Mouse (Mus musculus): ENCODE measurements around the gene Pepd. TPM values are rescaled to one million over a fixed set of nuclear protein-coding genes. Genes with fewer than 3 reads are reported as not detected.

Pepd gene
- 48.8 and 49.4 TPM in 2 replicates for polyA plus RNA-seq (2014; fragmentation: Nextera tagmentation; extraction: Ambion mirVana)

- Histone ChIP-seq H3K9ac (ENCODE audit: low read length) (peak within 1 kb of the TSS; percentile 77), H3K4me3 (ENCODE audit: control insufficient read depth in 1 of 2, insufficient read depth in 1 of 2, low read depth in 1 of 2, low read length in 2 of 2) (peak within 1 kb of the TSS; percentile 62 to 72), H3K4me1 (ENCODE audit: control insufficient read depth in 2 of 2, insufficient read depth in 2 of 2, low read length in 2 of 2) (peaks cover 0 to 5% of the 10 kb centered on the region in 2 experiments; a peak in 2 of 4 replicates), H3K36me3 (ENCODE audit: control insufficient read depth, insufficient read depth, low read length) (no peaks in the 10 kb centered on the region), H3K9me3 (ENCODE audit: control insufficient read depth, low read length) (no peaks in the 10 kb centered on the region), H3K4me2 (ENCODE audit: low read length) (peak within 1 kb of the TSS; percentile 82), H3K27me3 (ENCODE audit: control insufficient read depth, insufficient read depth, low read length) (0 out of 2 replicates have a peak, but pooled peaks cover 2% of the 10 kb centered on the region), H3K27ac (replicated peaks in 1 of 2; ENCODE audit: control insufficient read depth in 1 of 2, insufficient read depth in 1 of 2, low read depth in 2 of 2, low read length in 2 of 2) (no peak within 1 kb of the TSS)
- peak; percentile 90 for ATAC-seq (ENCODE audit: insufficient number of reproducible peaks, insufficient read depth, low FRiP score, low read depth)
- 7% methylated on average over 44 of the region's 44 CpGs for WGBS
Observed at GRCm38 (mm10) chr7:34911919-34912897, at the start of gene Pepd. Pepd (plus strand) TSS chr7:34912379.

- Histone ChIP-seq H3K9me3 (ENCODE audit: control insufficient read depth, low read length) (no peaks in the 10 kb centered on the region), H3K4me1 (ENCODE audit: control insufficient read depth in 2 of 2, insufficient read depth in 2 of 2, low read length in 2 of 2) (no peaks in the 10 kb centered on the region), H3K9ac (ENCODE audit: low read length) (no peak overlapping the region), H3K4me3 (ENCODE audit: control insufficient read depth in 1 of 2, insufficient read depth in 1 of 2, low read depth in 1 of 2, low read length in 2 of 2) (no peak overlapping the region), H3K36me3 (ENCODE audit: control insufficient read depth, insufficient read depth, low read length) (no peaks in the 10 kb centered on the region), H3K27me3 (ENCODE audit: control insufficient read depth, insufficient read depth, low read length) (no peaks in the 10 kb centered on the region), H3K4me2 (ENCODE audit: low read length) (no peak overlapping the region), H3K27ac (replicated peaks in 1 of 2; ENCODE audit: control insufficient read depth in 1 of 2, insufficient read depth in 1 of 2, low read depth in 2 of 2, low read length in 2 of 2) (no peak overlapping the region)
- 80% methylated on average over 6 of the region's 6 CpGs for WGBS
- no peak for ATAC-seq (ENCODE audit: insufficient number of reproducible peaks, insufficient read depth, low FRiP score, low read depth)
Observed at GRCm38 (mm10) chr7:34867289-34867688, 44.9 kb upstream of the Pepd start.

- Histone ChIP-seq H3K4me3 (ENCODE audit: control insufficient read depth in 1 of 2, insufficient read depth in 1 of 2, low read depth in 1 of 2, low read length in 2 of 2) (no peak overlapping the region), H3K9me3 (ENCODE audit: control insufficient read depth, low read length) (no peaks in the 10 kb centered on the region), H3K9ac (ENCODE audit: low read length) (no peak overlapping the region), H3K4me2 (ENCODE audit: low read length) (no peak overlapping the region), H3K4me1 (ENCODE audit: control insufficient read depth in 2 of 2, insufficient read depth in 2 of 2, low read length in 2 of 2) (no peaks in the 10 kb centered on the region), H3K27me3 (ENCODE audit: control insufficient read depth, insufficient read depth, low read length) (no peaks in the 10 kb centered on the region), H3K36me3 (ENCODE audit: control insufficient read depth, insufficient read depth, low read length) (no peaks in the 10 kb centered on the region), H3K27ac (replicated peaks in 1 of 2; ENCODE audit: control insufficient read depth in 1 of 2, insufficient read depth in 1 of 2, low read depth in 2 of 2, low read length in 2 of 2) (no peak overlapping the region)
- no peak for ATAC-seq (ENCODE audit: insufficient number of reproducible peaks, insufficient read depth, low FRiP score, low read depth)
- 75% methylated on average over 13 of the region's 13 CpGs for WGBS
Observed at GRCm38 (mm10) chr7:34869693-34870092, 42.5 kb upstream of the Pepd start.

GRCm38 (mm10) chr7:34876787-34877186, 35.4 kb upstream of the Pepd start:
- H3K36me3 ChIP-seq (ENCODE audit: control insufficient read depth, insufficient read depth, low read length): no peaks in the 10 kb centered on the region
- WGBS: 59% methylated on average over 7 of the region's 7 CpGs
- no peak overlapping the region for H3K4me2 ChIP-seq (ENCODE audit: low read length)
- H3K9me3 ChIP-seq (ENCODE audit: control insufficient read depth, low read length): no peaks in the 10 kb centered on the region
- H3K9ac ChIP-seq (ENCODE audit: low read length): no peak overlapping the region
- no peaks in the 10 kb centered on the region for H3K4me1 ChIP-seq (ENCODE audit: control insufficient read depth in 2 of 2, insufficient read depth in 2 of 2, low read length in 2 of 2)
- H3K27ac ChIP-seq (replicated peaks in 1 of 2; ENCODE audit: control insufficient read depth in 1 of 2, insufficient read depth in 1 of 2, low read depth in 2 of 2, low read length in 2 of 2): no peak overlapping the region
- no peaks in the 10 kb centered on the region for H3K27me3 ChIP-seq (ENCODE audit: control insufficient read depth, insufficient read depth, low read length)
- H3K4me3 ChIP-seq (ENCODE audit: control insufficient read depth in 1 of 2, insufficient read depth in 1 of 2, low read depth in 1 of 2, low read length in 2 of 2): no peak overlapping the region
- no peak for ATAC-seq (ENCODE audit: insufficient number of reproducible peaks, insufficient read depth, low FRiP score, low read depth)

GRCm38 (mm10) chr7:34877820-34878219, 34.4 kb upstream of the Pepd start:
- whole genome bisulfite sequencing: 61% methylated on average over 7 of the region's 7 CpGs
- Histone ChIP-seq H3K4me2 (ENCODE audit: low read length) (no peak overlapping the region), H3K9me3 (ENCODE audit: control insufficient read depth, low read length) (no peaks in the 10 kb centered on the region), H3K4me3 (ENCODE audit: control insufficient read depth in 1 of 2, insufficient read depth in 1 of 2, low read depth in 1 of 2, low read length in 2 of 2) (no peak overlapping the region), H3K27ac (replicated peaks in 1 of 2; ENCODE audit: control insufficient read depth in 1 of 2, insufficient read depth in 1 of 2, low read depth in 2 of 2, low read length in 2 of 2) (no peak overlapping the region), H3K4me1 (ENCODE audit: control insufficient read depth in 2 of 2, insufficient read depth in 2 of 2, low read length in 2 of 2) (no peaks in the 10 kb centered on the region), H3K36me3 (ENCODE audit: control insufficient read depth, insufficient read depth, low read length) (no peaks in the 10 kb centered on the region), H3K9ac (ENCODE audit: low read length) (no peak overlapping the region), H3K27me3 (ENCODE audit: control insufficient read depth, insufficient read depth, low read length) (no peaks in the 10 kb centered on the region)
- no peak for ATAC-seq (ENCODE audit: insufficient number of reproducible peaks, insufficient read depth, low FRiP score, low read depth)

- ATAC-seq (ENCODE audit: insufficient number of reproducible peaks, insufficient read depth, low FRiP score, low read depth): no peak
- H3K9ac ChIP-seq (ENCODE audit: low read length): no peak overlapping the region
- H3K4me3 ChIP-seq (ENCODE audit: control insufficient read depth in 1 of 2, insufficient read depth in 1 of 2, low read depth in 1 of 2, low read length in 2 of 2): no peak overlapping the region
- H3K4me1 ChIP-seq (ENCODE audit: control insufficient read depth in 2 of 2, insufficient read depth in 2 of 2, low read length in 2 of 2): no peaks in the 10 kb centered on the region
- H3K27me3 ChIP-seq (ENCODE audit: control insufficient read depth, insufficient read depth, low read length): no peaks in the 10 kb centered on the region
- no peaks in the 10 kb centered on the region for H3K9me3 ChIP-seq (ENCODE audit: control insufficient read depth, low read length)
- no peak overlapping the region for H3K27ac ChIP-seq (replicated peaks in 1 of 2; ENCODE audit: control insufficient read depth in 1 of 2, insufficient read depth in 1 of 2, low read depth in 2 of 2, low read length in 2 of 2)
- WGBS: 57% methylated on average over 6 of the region's 6 CpGs
- H3K4me2 ChIP-seq (ENCODE audit: low read length): no peak overlapping the region
- H3K36me3 ChIP-seq (ENCODE audit: control insufficient read depth, insufficient read depth, low read length): no peaks in the 10 kb centered on the region
Observed at GRCm38 (mm10) chr7:34888441-34888840, 23.7 kb upstream of the Pepd start.

GRCm38 (mm10) chr7:34888891-34889290, 23.3 kb upstream of the Pepd start:
- WGBS: 75% methylated on average over 12 of the region's 12 CpGs
- Histone ChIP-seq H3K36me3 (ENCODE audit: control insufficient read depth, insufficient read depth, low read length) (no peaks in the 10 kb centered on the region), H3K27me3 (ENCODE audit: control insufficient read depth, insufficient read depth, low read length) (no peaks in the 10 kb centered on the region), H3K9me3 (ENCODE audit: control insufficient read depth, low read length) (no peaks in the 10 kb centered on the region), H3K27ac (replicated peaks in 1 of 2; ENCODE audit: control insufficient read depth in 1 of 2, insufficient read depth in 1 of 2, low read depth in 2 of 2, low read length in 2 of 2) (no peak overlapping the region), H3K4me2 (ENCODE audit: low read length) (no peak overlapping the region), H3K9ac (ENCODE audit: low read length) (no peak overlapping the region), H3K4me1 (ENCODE audit: control insufficient read depth in 2 of 2, insufficient read depth in 2 of 2, low read length in 2 of 2) (no peaks in the 10 kb centered on the region), H3K4me3 (ENCODE audit: control insufficient read depth in 1 of 2, insufficient read depth in 1 of 2, low read depth in 1 of 2, low read length in 2 of 2) (no peak overlapping the region)
- ATAC-seq (ENCODE audit: insufficient number of reproducible peaks, insufficient read depth, low FRiP score, low read depth): no peak
